Mouse (Mus musculus) 3134 (cell line): ENCODE data around the gene Notch2.

Source experiments
- DNase-seq: peaks from one replicate; pipeline ENCODE4 v3.0.0-alpha.2; 2011; ENCODE audit warnings: low spot score; ENCODE audit not compliant: insufficient read length; ENCODE audit errors: extremely low read depth

Gene Notch2

DNA sequence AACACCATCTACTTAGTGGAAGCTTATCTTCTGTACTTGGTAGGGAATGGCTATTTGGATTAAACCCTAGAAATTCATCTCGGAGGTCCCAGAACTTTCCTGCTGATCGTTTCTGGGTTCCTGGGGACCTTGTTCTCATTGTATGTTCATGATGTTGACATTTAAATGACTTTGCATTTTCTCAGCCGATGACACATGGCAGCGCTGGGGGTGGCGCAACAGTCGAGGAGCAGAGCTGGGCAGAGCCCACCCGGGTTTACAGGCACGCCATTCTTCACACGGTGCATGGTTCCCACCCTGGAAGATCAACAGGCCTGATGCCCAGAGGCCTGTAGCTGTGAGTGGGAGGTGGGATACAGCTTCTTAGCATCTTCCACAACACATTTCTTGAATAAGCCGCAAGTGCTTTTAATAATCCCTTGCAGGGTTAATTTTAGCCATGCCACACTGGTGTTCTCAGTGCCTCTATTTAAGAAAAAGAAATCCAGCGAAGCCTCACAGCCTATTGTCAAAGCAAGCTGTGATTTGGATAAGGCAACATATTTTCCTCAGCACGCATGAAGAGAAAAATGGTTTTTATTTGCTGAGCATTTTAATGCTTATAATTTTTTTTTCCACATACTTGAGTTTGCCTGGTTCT, 54.6 kb downstream of the Notch2 start:
- DNase-seq = no peak

DNA sequence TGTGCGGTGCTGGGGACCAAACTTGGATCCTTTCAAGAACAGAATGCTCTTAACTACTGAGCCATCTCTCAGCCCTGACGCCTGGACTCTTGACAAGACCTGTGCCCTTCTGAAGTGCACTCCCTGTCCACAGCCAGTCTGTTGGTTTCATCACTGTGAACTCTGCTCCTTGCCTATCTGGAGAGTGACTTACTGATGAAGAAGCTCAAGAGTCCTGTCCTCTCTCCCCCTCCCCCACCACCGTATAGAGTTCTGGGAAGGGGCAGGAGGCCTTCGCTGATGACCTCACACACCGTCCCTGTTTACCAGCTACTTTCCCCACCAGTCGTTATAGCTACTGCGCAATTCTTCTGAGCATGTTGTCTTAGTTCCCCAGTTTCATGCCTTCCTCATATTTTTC, 55.8 kb downstream of the Notch2 start:
- no peak for DNase-seq

DNA sequence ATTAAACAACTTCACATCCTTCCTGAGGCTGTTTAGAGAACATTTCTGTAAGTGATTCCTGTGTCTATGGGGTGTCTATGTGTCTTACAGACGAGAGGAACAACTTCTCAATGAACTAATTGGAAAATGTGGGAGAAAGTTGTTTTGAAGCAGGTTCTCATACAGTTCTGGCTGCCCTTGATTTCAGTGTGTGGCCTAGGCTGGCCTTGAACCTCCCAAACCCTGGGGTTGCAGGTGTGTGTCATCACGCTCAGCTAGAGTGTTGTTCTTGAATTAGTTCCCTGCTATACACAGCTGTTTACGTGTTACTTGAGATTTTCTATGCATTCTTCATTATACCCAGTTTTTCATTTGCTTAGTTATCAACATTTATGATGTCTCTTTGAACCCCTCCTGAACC, 56.5 kb downstream of the Notch2 start:
- no peak for DNase-seq

DNA sequence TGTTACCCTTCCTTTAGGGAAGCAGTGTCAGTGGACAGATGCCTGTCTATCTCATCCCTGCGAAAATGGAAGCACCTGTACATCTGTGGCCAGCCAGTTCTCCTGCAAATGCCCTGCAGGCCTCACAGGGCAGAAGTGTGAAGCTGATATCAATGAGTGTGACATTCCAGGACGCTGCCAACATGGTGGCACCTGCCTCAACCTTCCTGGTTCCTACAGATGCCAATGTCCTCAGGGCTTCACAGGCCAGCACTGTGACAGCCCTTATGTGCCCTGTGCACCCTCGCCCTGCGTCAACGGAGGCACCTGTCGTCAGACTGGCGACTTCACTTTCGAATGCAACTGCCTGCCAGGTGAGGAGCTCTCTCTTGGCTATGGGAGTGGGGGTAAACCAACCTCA, 59.2 kb downstream of the Notch2 start:
- DNase-seq = no peak

DNA sequence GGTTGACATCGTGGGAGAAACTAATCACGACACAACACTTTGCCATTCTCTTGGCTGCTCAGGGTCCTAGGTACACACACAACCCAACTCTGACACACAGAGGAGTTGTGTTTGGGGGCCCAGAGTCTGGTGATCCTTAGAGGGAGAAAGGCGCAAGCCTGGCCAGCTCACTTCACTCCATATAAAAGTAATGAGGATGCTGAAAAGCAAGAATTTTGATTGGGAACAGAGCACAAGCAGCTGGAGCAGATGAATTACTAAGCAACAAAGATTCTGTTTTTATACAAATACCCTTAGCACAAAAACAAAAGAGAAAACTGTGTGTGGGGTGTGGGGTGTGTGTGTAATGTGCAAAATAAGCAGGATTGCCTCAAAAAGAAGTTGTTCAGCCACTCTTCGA, 60.2 kb downstream of the Notch2 start:
- no peak for DNase-seq

DNA sequence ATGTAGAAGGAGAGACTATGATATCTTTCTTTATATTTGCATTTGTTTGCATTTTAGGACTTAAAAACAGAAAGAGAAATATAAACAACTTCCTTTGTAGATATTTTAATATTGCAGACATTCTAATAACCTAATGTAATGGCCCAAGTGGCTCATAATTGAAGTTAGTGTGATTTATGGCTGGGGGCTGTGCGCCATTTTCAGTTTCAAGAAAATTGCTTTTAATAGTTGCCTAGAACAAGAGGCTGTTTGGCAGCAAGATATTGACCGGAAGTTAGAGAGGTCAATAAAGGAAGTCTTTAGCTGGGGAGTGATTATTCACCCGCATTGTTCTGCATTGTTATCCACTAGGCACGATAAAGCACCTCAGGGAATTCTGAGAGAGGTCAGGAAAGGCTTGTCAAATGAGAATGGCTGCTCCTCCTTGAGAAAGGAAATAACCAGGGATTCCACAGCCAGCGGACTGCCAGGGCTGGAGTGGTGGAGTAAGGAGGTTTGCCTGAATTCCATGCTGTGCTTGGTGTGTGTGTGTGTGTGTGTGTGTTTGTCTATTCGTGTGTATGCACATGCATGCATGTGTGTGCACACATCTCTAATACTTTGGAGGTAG, 61.4 kb downstream of the Notch2 start:
- DNase-seq = no peak

DNA sequence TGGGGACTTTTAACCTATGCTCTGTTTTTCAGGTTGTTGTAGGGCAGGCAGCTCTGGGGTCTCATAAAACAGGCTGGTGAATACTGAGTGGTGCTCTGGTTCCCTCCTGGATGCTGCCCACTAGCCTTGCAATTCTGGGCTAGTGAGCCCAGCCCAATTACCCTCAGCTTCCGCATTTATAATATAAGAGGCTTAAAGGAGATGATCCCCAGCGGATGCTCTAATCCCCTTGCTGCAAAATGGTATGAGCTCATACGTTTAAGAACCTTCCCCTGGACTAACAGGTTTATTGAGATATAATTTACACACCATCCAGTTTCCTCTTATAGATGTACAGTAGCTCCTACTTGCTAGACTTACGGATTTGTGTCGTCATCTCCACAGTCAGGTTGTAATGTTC, 64.5 kb downstream of the Notch2 start:
- no peak for DNase-seq

DNA sequence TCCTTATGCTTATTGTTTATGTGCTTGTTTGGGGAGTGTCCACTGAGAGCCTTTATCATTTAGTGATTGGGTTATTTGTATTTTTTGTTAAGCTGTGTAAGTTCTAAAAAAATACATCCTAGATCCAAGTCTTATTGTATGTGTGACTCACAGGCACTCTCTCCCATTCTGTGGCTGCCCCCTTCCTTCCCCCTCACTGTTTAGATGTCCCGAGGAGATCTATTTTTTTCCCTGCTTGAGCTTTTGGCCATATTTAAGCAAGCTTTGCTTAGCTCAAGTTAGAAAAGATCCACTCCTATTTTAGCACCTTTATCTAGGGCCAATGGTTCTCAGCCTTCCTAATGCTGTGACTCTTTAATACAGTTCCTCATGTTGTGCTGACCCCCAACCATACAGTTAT, 65.5 kb downstream of the Notch2 start:
- no peak for DNase-seq

DNA sequence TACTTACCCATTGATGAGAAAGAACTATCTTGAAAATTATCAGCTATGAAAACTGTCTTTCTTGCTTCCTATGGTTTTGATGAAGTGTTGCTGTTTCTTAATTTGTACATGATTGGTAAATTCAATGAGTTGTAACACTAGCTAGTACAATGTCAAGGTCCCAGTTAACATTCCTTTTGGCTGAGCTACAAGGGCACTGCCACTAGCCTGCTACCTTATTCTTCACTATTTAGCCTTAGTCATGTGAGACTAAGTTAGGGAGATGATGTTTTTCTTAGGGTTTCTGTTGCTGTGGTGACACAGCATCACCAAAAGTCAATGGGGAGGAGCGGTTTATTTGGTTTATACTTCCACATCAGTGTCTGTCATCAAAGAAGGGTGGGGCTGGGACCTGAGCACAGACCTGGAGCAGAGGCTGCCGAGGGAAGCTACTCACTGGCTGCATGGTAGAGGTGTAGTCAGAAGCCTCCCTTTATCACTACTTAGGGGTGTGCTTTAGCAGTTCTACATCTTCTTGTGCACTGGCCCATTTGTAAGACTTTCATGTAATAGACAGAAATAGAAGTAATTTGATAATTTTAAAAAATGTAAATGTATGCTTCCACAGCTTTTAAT, 66.4 kb downstream of the Notch2 start:
- DNase-seq = no peak

DNA sequence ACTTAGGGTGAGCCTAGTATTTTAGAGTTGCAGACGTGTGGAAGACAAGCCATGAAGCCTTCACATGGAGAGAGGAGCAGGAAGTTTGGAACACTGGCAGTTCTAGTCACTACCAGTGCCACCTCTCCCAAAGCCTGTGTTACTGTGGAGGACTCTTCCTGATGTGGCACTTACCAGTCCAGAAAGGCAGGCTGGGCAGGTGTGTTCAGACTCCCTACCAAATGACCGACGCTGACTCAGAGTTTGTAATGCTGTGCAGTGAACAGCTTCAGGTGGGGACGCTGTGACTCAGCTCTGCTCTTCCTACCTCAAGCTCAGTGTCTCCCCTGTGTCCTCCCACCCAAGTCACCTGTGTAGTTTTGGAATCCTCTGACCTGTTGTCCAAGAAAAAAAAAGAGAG, 67.3 kb downstream of the Notch2 start:
- no peak for DNase-seq

DNA sequence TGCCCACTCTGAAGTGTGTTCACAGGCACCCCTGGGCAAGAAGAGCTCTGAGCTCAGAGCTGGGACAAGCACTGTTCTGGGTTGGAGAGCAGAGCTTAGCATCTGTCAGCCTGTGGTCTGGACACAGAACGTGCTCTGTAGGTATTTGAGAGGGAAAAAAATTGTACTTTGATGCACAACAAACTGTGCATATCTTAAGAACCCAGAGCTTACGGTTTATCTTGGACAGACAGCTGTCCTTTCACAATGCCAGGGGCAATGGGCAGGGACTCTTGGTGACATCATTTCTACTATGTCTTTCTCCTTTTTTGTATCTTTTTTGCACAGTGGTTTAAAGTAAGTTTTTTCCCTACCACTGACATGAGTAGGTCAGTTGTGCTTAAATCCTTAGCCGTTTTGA, 68.9 kb downstream of the Notch2 start:
- DNase-seq = no peak

DNA sequence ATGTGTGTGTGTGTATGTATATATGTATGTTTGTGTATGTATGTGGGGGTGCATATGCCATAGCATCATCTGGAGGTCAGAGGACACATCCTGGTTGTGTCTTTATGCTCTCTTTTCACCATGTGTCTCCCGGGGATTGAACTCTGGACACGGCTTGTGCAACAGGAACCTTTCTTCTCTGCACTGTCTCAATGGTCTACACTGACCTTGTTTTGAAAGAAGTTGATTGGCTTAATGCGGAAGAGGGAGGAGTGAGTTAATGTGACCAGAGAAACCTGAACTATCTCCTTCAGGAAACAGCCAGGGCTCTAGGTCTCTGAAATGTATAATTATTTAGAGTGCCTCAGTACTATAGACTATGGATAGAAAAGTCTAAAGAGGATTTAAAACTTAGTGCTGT, 69.6 kb downstream of the Notch2 start:
- no peak for DNase-seq

DNA sequence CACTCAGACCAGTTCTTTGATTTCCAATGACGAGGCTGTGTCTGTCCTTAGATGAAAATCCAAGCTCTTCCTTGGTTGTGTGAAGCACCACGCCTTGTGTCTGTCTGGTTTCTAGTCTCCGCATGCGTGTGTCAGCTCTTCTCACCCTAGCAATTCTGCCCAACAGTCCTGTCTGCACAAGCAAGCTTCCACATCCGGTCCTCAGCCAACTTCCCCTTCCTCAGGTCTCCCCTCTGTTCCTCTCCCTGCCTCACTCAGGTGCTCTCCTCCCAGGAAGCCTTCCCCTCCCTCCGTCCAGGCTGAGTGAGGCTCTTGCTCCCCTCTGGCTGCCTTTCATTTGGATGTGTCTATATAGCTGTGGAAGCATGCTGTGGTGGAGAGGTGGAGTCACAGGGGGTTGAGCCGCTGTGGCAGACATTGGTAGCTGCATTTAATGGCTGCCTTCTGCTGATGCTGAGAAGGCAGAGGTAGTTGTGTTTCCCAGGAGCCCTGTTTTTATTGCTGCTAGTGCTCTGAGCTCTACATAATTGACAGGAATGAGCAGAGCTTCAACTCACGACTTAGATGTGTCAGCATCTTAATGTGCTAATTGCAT, 70.8 kb downstream of the Notch2 start:
- DNase-seq = no peak

DNA sequence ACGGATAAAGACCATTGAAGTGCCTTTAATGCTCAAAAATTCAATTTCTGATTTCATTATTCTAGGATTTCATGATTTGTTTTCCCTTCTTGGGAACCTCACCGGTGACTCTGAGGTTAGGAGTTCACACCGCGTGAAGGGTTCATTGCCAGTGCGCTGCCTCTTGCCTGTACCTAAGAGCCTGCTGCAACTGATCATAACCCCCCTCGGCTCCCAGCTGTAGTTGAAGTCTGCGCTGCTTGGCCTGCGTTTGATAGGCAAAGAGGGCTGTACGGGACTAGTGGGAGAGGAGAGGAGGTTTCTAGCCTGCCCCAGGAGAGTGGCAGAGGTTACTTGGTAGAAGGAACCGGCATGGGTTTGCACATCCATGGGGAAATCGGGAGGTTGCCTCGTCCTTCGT, 71.5 kb downstream of the Notch2 start:
- no peak for DNase-seq

DNA sequence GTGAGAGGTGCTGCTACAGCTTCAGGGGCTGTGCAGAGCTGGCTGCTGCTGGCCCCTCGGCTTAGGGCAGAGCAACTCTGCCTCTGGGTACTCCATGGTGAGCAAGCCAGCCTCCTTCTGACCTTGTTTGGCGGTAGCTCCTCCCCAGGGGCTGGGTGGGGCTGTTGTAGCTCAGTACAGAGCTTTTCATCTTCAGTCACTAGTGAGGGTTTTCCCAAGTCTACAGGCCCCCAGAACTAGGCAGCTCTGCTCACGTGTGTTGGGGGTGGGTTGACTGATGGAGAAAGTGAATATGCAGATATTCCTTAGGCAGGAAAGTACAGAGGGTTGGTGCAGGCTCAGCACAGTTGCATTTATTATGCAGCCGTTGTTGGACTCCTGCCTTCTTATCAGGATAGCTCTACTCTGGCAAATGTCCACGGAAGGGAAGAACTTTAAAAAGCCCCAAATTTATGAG, 72.5 kb downstream of the Notch2 start:
- DNase-seq = no peak

DNA sequence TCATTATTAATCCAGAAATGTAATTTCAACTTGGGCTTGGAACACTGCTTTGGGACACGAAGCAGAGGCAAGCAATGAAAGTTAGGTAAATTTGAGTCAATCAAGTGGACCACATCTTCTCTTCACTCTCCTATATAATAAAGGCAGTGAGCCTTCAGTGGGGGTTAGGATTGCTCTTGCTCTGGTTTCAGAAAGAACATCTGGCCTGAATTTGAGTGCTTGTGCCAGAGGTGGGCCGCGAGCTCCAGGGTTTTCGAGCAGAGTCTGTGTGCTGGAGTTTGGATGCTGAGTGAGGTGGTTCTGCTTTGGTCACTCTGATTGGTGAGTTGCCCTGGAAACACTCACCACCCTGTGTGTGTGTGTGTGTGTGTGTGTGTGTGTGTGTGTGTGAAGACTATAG, 73.1 kb downstream of the Notch2 start:
- no peak for DNase-seq

DNA sequence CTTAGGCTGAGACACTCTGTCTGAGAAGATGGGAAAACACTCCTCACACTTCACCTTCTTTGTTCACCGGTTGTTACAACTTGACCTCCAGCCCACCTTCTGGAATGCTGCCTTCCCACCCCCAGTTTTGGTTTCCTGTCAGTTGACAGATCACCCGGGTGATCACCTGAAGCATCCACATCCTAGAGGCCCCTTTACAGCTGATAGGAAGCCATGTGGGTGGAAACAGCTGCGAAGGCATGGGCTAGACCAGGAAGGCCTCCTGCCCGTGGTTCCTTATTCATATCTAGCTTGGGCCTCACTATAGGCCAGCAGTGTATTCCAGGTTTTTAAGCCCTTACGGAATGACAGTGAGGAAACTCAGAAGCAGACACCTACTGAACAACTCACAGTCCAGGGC, 73.5 kb downstream of the Notch2 start:
- DNase-seq = no peak

DNA sequence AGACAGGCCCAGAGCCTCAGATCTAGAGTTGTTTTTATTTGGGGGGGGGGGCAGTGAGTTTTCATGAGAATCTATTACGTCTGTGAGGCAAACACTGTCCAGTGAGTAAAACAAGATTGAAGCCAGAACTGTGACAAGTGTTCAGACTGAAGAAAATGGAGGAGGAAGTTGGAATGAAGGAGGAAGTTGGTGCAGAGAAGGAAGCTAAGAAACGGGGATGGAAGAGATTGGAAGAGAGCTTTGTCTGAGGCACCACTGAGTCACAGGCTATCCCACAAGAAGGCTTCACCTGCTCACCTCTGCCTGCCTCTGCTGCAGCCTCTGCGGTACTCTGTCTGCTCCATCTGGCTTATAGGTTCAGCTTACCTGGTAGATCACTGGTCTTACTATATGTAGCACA, 74.2 kb downstream of the Notch2 start:
- no peak for DNase-seq

DNA sequence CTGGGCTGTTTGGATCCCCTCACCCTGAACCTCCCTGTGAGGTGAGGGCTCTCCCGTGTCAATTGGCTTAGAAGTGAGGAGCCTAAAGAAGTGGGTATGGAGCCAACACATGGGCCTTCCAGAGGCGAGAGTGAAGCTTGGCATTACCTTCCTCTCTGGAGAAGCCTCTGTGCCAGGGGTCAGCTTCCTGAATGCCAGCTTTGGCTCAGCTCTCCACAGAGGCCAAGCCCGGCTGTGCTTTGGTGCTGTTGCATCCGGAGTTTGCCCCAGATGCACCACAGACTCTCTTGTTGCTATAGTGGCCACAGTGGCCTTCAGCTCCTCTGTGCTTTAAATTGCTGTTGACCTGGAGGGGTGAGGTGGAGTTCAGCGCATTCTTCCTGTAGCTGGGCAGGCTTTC, 76.4 kb downstream of the Notch2 start:
- DNase-seq = no peak

DNA sequence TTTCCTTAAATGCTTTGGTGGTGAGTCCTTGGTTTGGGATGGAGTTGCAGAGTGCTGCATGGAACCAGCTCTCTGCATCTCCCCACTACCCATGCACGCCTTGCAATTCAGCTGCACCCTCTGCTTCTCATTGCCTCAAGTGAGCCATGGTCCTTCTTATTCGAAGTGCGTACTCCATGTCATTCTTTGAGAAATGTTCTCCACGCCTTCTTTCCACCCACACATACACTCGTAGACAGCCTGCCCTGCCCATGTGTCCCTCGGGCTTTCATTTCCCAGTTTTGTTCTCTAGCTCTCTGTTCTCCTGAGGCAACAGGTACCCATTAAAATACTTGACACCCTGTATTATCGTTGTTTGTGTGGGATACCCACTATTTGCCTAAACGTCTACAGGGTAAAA, 76.8 kb downstream of the Notch2 start:
- DNase-seq = no peak

DNA sequence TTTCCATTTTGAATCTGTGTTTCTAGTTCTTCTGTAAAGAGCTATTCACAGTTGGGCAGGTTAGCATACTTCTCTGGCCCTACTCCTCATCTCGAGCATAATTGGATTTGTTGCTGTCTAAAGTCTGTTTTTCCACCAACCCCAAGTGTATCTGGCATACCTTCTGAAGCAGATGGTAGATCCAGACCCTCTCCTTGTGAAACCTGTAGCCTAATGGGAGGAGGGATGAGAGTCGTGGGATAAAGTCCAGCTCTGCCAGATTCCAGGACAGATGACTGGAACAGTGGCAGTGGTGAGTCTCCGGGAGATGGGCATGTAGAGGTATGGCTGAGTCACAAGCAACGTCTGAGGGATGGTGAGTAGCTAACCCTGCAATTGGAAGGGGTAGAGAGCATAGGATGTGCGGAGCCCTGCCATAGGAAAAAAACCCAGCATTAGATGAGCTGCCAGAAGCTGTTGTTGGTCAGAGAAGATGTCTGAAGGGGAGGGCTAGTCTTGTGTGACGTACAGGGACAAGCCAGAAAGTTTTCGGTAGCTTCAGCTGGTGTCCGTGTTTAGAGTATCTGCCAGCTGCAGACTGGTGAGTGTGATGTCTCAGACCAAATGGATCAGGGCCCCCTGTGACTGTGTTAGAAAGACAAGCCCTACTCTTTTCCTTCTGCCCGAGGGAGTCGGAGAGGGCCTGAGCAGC, 79.5 kb downstream of the Notch2 start:
- DNase-seq = no peak

DNA sequence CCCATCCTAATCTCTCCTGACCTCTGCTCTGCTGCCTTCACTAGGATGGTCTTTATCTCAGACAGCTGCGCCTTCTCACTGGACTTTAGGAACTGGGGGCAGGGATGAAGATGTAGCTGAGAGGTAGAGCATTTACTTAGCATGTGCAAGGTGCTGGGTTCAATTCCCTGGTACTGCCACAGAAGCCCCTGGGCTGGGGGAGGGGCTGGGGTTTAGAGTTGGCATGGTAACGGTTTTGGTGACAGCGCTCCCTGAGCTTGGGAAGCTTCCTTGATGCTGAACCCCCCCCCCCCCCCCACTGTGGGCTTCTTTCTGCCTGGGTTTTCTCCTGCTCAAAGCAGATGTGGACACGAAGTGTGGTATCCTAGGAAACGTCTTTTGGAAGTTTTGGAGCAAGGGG, 80.6 kb downstream of the Notch2 start:
- no peak for DNase-seq
